Mouse (Mus musculus) thymus, postnatal 25 days (tissue): ENCODE measurements at regions not wholly inside any gene's neighbourhood (a gene's known extent, or its start where the extent isn't known, plus 50 kb on each side); places are given as distances from the start of the nearest gene placed in this dataset.

Experiments
- DNase-seq: peaks from one replicate; pipeline ENCODE4 v3.0.0; 2022

DNA sequence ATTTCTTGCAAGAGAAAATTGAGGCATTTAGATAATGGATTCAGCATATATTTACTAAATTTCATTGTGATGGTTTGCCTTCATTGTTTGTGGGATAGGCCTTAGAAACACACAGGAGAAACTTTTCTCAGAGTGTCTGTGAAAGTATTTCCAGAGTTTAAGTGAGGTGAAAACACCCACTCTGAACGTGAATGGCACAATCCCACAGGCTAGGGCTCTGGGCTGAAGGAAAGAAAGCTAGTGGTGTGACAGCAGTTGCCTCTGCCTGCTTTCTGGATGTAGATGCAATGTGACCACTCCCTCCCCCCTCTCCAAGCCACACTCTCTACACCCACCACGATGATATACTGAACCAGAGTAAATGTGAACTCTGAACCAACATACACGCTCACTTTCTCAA, 672.4 kb upstream of the Tbl1xr1 start:
- no peak for DNase-seq

- DNase-seq: no peak
These were observed 669.4 kb upstream of the Tbl1xr1 start for GRCm38 (mm10) chr3:21407077-21407476.

DNA sequence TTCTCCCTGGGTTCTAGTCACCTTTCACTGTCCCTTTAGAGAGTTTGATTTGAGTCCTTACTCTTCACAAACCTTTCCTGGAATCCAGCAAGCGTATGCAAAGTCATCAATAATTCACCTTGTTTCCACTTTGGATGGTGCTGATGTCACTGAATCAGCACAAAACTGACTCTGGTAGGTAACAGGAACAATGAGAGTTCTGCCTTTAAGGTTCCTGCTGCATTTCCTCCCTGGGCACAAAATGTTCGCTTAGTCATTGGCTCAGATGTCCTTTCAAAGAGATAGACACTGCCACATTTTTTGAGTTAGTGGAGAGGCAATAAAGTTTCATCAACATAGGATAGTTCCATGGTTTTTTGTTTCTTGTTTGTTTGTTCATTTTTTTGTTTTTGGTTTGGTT, 664.4 kb upstream of the Tbl1xr1 start:
- no peak for DNase-seq

- no peak for DNase-seq
These were observed 653.3 kb upstream of the Tbl1xr1 start for GRCm38 (mm10) chr3:21423139-21423538.

- no peak for DNase-seq
These were observed 649.9 kb upstream of the Tbl1xr1 start for GRCm38 (mm10) chr3:21426538-21426937.

- no peak for DNase-seq
These were observed 648.9 kb upstream of the Tbl1xr1 start for GRCm38 (mm10) chr3:21427408-21428031.

DNA sequence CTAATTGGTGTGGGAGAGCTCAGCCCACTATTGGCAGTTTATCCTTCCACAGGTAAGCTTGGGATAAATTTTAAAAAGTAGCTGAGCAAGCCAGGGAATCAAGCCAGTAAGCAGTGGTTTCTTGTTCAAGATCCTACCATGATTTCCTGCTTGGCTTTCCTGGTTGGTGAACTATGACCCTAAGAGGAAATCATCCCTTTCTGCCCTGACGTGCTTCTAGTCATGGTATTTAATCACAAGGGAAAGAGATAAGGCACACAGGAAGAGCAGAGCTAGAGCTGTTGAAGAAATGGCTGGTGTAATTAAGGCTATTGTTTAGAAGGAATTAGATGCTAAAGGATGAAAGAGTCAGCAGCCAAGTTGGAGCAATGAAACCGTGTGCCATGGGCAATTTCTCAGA, 648.3 kb upstream of the Tbl1xr1 start:
- DNase-seq: no peak

- no peak for DNase-seq
These were observed 612.2 kb upstream of the Tbl1xr1 start for GRCm38 (mm10) chr3:21464245-21464644.

GRCm38 (mm10) chr3:21466113-21466645, 610.3 kb upstream of the Tbl1xr1 start:
- no peak for DNase-seq

- no peak for DNase-seq
These were observed 599.1 kb upstream of the Tbl1xr1 start for GRCm38 (mm10) chr3:21477366-21477765.

DNA sequence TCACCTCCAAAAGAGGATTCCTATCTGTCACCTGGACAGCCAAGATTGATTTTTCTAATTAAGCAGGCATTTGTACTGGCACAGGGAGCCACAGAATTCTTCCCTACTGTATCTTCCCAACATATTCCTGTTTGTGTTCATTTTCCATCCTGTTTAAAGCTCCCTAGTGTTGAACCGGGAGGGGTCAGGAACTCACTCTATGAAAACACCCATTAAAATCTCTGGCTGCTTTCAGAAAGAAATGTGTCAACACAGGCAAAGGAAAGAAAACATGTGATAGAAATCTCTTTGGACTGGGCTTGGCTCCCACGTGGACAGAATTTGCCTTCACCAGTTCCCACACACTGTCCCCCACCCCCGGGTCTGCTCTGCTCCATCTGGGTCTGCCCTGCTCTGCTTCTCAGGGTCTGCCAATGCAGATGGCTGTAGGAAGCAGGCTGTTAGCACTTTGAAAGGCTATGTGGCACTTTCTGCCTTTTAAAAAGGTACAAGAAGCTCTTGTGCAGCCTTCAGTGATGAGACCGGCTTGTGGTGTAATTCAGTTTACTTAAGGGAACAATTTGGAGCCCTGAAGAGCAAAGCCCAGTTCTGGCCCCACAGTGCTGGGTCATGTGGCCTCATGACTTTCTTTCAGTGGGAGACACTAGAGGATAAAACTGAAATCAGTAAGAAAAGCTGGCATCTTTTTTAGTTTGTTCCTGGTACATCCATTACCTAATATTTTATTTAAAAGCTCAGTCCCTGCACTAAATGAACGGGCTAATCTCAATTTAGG, 597.2 kb upstream of the Tbl1xr1 start:
- no peak for DNase-seq

GRCm38 (mm10) chr3:21479846-21480245, 596.6 kb upstream of the Tbl1xr1 start:
- no peak for DNase-seq

DNA sequence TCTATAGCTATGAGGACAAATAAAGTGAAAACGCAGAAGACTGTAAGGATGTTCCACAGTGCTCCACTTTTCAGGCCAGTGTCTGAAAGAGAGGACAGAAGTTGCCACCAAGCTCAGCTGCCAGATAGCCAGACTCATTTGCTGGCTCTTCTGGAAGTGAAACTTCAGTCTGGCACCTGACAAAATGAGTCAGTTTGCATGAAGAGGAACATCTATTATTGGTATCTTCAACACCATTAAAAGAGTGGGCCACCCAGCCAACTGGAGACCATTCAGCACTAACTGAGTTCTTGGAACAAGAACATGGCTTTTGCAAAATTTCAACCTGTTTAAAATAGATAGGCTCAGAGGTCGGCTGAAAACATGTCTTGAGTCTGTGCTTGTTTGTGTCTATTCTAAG, 592.4 kb upstream of the Tbl1xr1 start:
- DNase-seq: no peak

- no peak for DNase-seq
These were observed 591.0 kb upstream of the Tbl1xr1 start for GRCm38 (mm10) chr3:21485454-21485853.

- no peak for DNase-seq
These were observed 586.9 kb upstream of the Tbl1xr1 start for GRCm38 (mm10) chr3:21489547-21489946.

- DNase-seq: no peak
These were observed 584.0 kb upstream of the Tbl1xr1 start for GRCm38 (mm10) chr3:21492413-21492812.

DNA sequence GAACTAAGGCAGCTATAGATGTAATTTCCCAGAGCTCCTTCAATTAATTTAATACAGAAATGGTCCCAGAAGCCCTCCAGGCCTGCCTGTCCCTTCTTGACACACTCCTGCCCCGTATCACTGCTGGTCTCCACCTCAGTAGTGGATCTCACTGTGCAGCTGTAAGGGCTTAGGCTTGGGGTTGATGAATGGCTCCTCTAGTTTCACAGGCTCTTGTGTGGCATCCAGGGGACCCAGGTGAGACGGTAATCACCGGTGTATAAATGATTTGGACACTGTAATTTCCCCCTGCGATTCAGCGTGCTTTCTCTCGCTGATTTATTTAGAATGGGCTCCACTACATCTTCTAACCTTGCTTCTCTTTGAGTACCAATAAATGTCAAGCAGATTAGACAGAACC, 583.1 kb upstream of the Tbl1xr1 start:
- no peak for DNase-seq

- DNase-seq: no peak
These were observed 581.5 kb upstream of the Tbl1xr1 start for GRCm38 (mm10) chr3:21494904-21495303.

- DNase-seq: no peak
These were observed 580.8 kb upstream of the Tbl1xr1 start for GRCm38 (mm10) chr3:21495651-21496050.

GRCm38 (mm10) chr3:21496166-21496565, 580.3 kb upstream of the Tbl1xr1 start:
- no peak for DNase-seq

GRCm38 (mm10) chr3:21497011-21497410, 579.4 kb upstream of the Tbl1xr1 start:
- DNase-seq: no peak

DNA sequence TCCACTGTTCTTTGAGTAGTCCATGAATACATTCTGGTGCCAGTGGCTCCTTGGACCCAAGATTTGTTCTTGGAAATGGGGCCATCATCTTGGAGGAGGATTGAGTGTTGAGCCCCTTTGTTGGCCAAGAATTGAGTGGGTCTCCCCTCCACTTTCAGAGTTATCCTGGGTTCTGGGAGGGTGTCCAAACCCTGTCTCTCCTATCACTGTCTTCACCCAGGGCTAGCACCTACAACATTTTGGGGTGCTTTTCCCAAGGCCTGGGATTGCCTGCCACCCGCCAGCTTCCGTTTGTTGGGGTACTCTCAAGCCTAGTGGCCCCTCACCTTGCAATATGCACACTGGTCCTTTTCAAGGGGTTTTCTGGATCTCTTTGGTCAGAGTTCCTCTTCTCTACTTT, 568.8 kb upstream of the Tbl1xr1 start:
- DNase-seq: no peak

GRCm38 (mm10) chr3:21512081-21512480, 564.4 kb upstream of the Tbl1xr1 start:
- no peak for DNase-seq

DNA sequence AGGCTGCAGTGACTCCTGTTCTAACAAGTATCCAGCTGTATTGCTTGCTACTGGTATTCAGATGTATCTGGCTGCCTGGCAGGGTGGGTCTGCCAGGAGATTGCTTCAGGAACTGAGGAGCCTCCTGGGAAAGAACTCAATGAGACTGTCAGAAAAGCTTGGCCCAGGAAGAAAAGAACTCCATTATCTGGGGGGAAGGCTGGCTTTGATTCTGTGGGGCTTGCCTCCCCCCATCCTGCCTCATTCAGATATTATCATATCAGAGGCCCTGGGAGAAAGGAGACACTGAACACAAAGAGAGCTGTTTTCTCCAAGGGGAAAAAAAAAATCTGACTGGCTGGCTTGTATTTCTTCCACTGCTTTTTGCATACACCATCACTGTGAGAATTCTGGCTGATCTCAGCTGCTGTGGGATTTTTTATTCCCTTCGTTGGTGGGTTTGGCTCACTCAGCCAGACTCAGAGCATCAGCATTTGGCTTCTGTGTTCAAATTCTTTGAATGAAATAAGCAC, 552.0 kb upstream of the Tbl1xr1 start:
- DNase-seq: no peak
